Mouse (Mus musculus): Measurements from ENCODE around the gene Tjp1.

Tjp1 gene

GRCm38 (mm10) chr7:65527071-65528007 lies at the start of gene Tjp1:
Tjp1 (minus strand) TSS chr7:65527781.
- DNase-seq, result peak; percentile 20

GRCm38 (mm10) chr7:65577118-65577517 lies 49.5 kb upstream of the Tjp1 start:
- DNase-seq, result no peak

DNA sequence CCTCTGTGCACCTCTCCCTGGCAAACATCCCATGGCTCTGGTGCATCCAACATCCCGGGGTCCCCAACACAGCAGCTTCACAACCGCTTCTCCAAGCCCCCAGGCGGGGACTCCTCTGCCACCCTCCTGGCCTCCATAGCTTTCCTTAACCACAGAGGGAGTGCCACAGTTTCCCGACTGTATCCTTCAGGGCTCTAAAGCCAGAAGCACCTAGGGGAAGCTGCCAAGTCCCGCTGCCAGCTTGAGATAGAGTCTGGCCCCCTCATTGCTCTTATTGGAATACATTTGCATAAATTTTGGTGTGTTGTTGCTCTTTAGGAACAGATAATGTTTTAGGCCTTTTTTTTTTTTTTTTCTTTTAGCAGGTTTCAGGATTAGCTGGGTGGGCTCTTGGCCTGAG lies 45.1 kb upstream of the Tjp1 start:
- DNase-seq, result no peak

DNA sequence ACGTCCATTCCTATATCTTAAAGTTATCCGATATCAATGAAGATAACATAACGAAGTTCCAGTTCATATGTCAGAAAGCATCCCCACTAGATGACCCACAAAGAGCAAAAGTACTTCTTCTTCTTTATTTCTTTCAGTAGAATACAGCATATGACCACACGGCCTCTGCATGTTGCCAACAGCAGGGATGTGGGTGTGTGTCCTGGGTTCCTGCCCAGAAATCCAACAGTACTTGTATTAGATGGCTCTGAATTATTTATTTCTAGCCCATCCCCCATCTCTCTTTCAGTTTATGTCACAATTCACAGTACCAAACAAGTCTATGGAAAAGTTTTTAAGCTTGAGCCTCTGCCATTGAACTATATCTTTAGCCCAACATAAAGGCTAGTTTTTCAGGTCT lies 43.1 kb upstream of the Tjp1 start:
- DNase-seq, result no peak

- no peak for DNase-seq
Observed at GRCm38 (mm10) chr7:65555996-65556395, 28.4 kb upstream of the Tjp1 start.

DNA sequence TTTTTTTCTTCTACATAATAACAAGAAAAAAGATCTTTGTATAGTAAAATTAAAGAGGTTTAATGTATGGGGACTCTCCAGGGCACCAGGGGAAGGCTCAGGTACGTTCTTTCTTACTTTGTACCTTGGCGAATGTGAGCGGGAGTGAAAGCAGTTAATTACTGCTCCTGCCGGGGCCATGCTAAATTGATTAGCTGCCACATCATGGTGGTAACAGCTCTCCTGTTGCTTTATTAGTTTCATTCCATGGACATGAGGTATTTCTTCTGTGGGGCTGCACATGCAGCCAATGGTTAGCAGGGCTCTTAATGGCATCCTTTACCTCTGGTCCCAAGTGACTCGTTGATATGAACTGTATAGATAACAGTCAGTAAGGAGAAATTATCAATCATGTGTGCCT lies 18.2 kb upstream of the Tjp1 start:
- no peak for DNase-seq

DNA sequence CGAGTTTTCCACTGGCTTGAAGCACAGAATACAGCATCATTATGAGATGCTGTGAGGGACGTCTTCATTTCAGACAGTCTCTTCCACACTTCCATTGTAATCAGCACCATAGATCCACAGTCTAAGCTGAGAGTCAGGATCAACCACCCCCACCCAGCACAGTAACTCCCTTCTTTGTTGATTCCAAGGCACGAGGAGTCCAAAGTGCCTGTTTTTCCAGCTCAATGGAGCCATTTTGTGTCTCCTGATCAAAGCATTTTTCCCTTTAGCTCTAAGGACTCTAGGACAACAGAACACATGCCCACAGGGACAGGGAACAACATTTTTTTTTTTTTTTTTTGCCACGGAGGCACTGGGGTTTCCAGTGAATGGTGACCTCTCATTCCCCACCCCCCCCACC lies 5.1 kb upstream of the Tjp1 start:
- DNase-seq, result no peak

DNA sequence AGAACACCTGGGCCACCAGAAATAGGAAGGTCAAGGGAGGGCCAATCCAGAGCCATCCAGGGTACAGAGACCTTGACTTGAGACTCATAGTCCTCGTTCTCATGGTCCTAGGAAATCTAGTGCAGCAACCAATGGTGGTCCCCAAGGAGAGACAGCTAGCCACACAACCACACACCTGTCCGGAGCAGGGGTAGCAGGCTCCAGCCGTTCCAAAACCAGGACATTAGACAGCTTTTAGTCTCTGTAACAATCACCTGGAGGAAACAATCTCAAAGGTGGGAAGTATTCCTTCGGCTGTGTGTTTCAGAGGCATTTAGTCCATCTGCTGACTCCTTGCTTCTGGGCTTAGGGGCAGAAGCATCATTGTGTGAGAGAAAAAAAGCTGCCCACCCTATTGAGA lies 4.5 kb downstream of the Tjp1 start:
- no peak for DNase-seq

- no peak for DNase-seq
Observed at GRCm38 (mm10) chr7:65522490-65522889, 5.1 kb downstream of the Tjp1 start.

DNA sequence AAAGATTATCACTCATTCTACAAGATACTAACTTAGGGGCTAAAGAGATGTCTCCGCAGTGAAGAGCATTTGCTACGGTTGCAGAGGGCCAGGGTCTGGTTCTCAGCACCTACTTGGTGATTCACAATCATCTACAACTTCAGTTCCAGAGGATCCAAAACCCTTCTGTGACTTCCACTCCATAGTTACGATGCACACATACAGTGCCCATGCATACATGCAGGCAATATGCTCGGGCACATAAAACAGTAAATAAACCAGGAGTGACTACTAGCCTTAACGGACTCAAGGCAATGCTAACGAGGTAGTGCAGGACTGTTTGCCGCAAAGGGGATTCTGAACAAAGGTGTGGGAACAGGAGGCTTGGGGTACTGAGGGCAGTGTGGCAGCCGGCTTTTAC lies 7.0 kb downstream of the Tjp1 start:
- no peak for DNase-seq

GRCm38 (mm10) chr7:65519788-65520563 lies 7.6 kb downstream of the Tjp1 start:
- peak; percentile 89 for DNase-seq

DNA sequence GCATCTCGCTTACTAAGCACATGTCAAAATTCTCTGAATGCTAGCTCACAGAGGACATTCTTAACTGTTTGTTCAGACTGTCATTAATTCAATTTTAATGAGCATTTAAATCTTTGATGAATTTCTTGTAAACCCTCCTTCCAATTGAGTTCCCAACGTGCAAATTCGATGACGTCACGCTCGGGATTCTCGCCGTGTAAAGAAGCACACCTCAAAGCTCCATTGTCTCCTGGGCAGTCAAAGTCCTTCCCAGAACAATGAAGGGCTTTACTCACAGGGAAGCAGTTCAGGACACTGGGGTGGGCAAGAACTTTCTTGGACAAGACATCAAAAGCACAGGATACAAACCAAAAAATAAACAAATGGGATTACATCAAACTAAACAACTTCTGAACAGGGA lies 10.7 kb downstream of the Tjp1 start:
- no peak for DNase-seq

DNA sequence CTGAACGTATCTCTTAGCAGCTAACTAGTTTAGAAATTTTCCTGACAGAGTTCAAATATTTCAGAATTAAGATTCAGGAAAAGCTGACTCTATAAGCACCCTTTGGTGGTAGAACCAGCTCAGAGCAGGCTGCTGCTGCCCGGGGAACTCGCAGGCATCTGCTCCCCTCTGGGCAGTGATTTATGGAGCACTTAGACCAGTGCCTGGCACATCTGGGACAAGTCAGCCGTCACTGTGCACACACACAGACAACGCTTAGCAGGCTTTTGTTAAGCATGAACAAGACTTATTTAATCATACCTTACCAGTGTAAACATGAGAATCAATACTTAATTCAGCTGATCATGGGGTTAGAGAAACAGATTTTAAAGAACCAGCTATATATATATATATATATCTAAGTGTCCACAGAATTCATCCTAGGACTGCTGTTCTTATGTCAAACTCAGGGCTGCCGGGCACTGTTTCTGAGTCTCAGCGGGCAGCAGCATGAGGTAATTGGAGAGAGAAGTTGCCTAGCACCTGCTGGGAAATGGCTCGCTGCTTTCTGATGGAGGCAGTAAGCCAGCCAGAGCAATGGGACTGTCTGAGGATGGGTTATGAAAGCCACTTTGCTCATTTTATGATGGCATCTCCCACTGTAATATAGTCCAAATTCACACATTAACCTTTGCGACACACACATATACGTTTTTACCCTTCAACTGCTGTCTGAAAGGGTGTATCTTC lies 14.0 kb downstream of the Tjp1 start:
- DNase-seq, result no peak

GRCm38 (mm10) chr7:65509357-65509756 lies 18.2 kb downstream of the Tjp1 start:
- no peak for DNase-seq

GRCm38 (mm10) chr7:65507341-65507740 lies 20.2 kb downstream of the Tjp1 start:
- no peak for DNase-seq

DNA sequence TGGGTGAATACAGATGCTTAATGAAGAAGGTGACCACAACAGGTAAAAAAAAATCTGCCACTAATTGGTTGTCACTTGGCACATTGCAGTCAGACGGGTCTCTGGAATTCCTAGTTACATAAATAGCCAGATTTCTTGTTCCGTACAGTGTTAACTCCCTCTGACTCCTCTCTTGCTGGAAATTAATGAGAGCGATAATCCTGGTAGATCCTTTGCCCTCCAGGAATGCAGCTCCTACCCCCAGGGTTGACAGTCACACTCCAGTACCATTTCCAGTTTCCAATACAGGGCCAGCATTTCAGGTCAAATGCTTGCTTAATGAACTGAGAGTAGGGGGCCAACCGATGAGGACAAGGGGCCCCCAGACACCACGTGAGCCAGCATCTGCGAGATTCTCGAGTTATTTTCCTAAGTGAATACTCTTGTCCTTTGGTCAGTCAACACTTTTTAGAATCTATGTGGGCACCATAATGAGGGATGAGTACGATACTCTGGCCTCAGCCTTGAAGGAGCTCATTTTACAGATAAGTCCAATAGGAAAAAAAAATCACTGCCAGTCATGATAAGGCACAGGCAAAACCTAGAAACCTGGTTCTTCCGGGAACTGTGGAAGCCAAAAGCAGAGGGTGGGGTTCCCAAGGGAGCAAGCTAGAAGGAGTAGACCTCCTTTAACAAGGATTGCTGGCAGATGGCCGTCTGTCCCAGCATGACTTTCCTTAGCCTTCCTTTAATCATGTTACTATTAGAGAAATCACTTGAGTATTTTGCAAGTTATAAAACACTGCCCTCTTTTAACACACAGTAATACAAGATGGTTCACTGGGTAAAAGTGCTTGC lies 24.9 kb downstream of the Tjp1 start:
- no peak for DNase-seq

- DNase-seq, result peak; percentile 32
Observed at GRCm38 (mm10) chr7:65500746-65501145, 26.8 kb downstream of the Tjp1 start.

GRCm38 (mm10) chr7:65497733-65498583 lies 29.6 kb downstream of the Tjp1 start:
- DNase-seq, result peak; percentile 91

GRCm38 (mm10) chr7:65490526-65490925 lies 37.1 kb downstream of the Tjp1 start:
- DNase-seq, result no peak

- no peak for DNase-seq
Observed at GRCm38 (mm10) chr7:65489742-65490141, 37.8 kb downstream of the Tjp1 start.

- DNase-seq, result no peak
Observed at GRCm38 (mm10) chr7:65489195-65489594, 38.4 kb downstream of the Tjp1 start.

Measured in kidney, postnatal 10 days (tissue).